Comparison of ENCODE assay signal across 24 mouse cellular contexts in the genomic region with DNA sequence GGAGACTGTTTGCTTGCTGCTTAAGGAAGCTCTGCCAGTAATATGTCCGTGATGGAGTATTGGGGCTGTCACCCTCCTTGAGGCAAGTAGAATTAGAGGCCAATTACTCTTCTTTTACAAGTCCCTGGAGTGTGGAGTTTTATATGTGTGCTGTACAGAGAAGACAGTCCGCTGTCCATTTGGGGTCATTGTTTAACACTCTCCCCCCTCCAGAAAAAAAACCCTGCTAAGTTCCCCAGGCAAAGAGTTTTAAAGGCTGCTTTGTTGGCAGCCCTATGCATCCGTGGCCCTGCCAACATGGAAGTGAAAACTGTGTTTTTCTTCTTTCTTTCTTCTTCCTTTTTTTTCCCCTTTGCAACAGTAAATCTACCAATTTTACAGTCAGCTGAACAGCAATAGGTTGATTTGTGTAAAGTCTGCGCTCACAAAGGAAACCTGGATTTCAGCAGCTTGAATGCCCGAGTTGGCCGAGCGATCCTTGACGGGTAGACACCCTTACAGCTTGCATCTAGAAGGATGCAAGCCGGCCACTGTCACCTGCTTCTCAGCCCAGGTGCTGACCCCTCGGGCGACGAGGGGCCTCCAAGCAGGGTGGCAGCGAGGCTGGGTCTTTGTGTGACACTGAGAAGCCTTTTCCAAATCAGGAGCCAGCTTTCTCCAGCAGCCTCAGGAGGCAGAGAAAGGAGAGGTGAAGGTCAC. TPM values are rescaled to one million over a fixed set of nuclear protein-coding genes. Genes with fewer than 3 reads are reported as not detected.
DNase-seq lines count a peak whose midpoint lies in the region; ATAC-seq lines count a peak whose summit lies in the region.
"Had no signal": no experiment of that assay in that cellular context is flagged by ENCODE, and none has a peak within 500 bp of the region (broad histone marks: within the 10 kb centered on the region; RNA-seq: fewer than 3 reads in every experiment).

No protein-coding gene starts in this region.

- no peak overlapping the region for H3K4me2 ChIP-seq in hindbrain, embryonic 14.5 days (replicated peaks)
- peak overlapping the region; percentile 27 for H3K4me2 ChIP-seq in forebrain, embryonic 12.5 days
- H3K4me2 ChIP-seq: liver, embryonic 12.5 days had no signal

- no peaks in the 10 kb centered on the region for H3K9me3 ChIP-seq in hindbrain, embryonic 10.5 days
- no peaks in the 10 kb centered on the region for H3K9me3 ChIP-seq in hindbrain, embryonic 14.5 days (ENCODE audit: control insufficient read depth, low read length)
- H3K9me3 ChIP-seq in forebrain, embryonic 12.5 days, result no peaks in the 10 kb centered on the region
- H3K9me3 ChIP-seq: limb, embryonic 10.5 days; liver, embryonic 12.5 days had no signal

- peaks cover 14% of the 10 kb centered on the region for H3K4me1 ChIP-seq in hindbrain, embryonic 10.5 days (replicated peaks)
- peaks cover 4% of the 10 kb centered on the region for H3K4me1 ChIP-seq in hindbrain, embryonic 14.5 days (replicated peaks; ENCODE audit: control insufficient read depth, insufficient read depth, low read length)
- peaks cover 13% of the 10 kb centered on the region for H3K4me1 ChIP-seq in forebrain, embryonic 12.5 days
- H3K4me1 ChIP-seq: liver, embryonic 12.5 days had no signal

- H3K27me3 ChIP-seq in hindbrain, embryonic 10.5 days (ENCODE audit: insufficient read depth, poor library complexity, severe bottlenecking), result peaks cover 15% of the 10 kb centered on the region
- no peaks in the 10 kb centered on the region for H3K27me3 ChIP-seq in hindbrain, embryonic 14.5 days (ENCODE audit: control insufficient read depth, insufficient read depth, low read length)
- peaks cover 25% of the 10 kb centered on the region for H3K27me3 ChIP-seq in forebrain, embryonic 12.5 days
- H3K27me3 ChIP-seq: Patski had no signal

- H3K9ac ChIP-seq in hindbrain, embryonic 14.5 days, result no peak overlapping the region; the same call in 1 of the 2 replicates
- no peak overlapping the region for H3K9ac ChIP-seq in forebrain, embryonic 12.5 days
- H3K9ac ChIP-seq: liver, embryonic 12.5 days had no signal

- no peak for ATAC-seq in hindbrain, embryonic 14.5 days (ENCODE audit: low FRiP score)
- peak; percentile 57; the same call in 1 of the 2 replicates for ATAC-seq in forebrain, embryonic 12.5 days (ENCODE audit: low FRiP score)
- ATAC-seq: CD4-positive, CD25-positive, alpha-beta regulatory T cell, adult 4 months; liver, embryonic 12.5 days; Patski had no signal

- WGBS in hindbrain, embryonic 10.5 days, result 49% methylated on average over 13 of the region's 13 CpGs
- WGBS in hindbrain, embryonic 14.5 days, result 17% methylated on average over 13 of the region's 13 CpGs
- 16% methylated on average over 13 of the region's 13 CpGs for WGBS in forebrain, embryonic 12.5 days

- peak overlapping the region; percentile 7; the same call in 1 of the 2 replicates for H3K4me3 ChIP-seq in hindbrain, embryonic 10.5 days
- H3K4me3 ChIP-seq in hindbrain, embryonic 14.5 days (replicated peaks; ENCODE audit: low read length), result no peak overlapping the region
- no peak overlapping the region for H3K4me3 ChIP-seq in forebrain, embryonic 12.5 days (replicated peaks)
- H3K4me3 ChIP-seq: heart, adult 2 months; limb, embryonic 10.5 days; liver, embryonic 12.5 days had no signal

- peak overlapping the region; percentile 46; the same call in 1 of the 2 replicates for H3K27ac ChIP-seq in hindbrain, embryonic 10.5 days
- H3K27ac ChIP-seq in hindbrain, embryonic 14.5 days, result no peak overlapping the region
- H3K27ac ChIP-seq in forebrain, embryonic 12.5 days, result peak overlapping the region; percentile 36; the same call in 1 of the 2 replicates
- H3K27ac ChIP-seq: heart, adult 2 months; limb, embryonic 10.5 days; liver, embryonic 12.5 days had no signal

- no peaks in the 10 kb centered on the region for H3K36me3 ChIP-seq in hindbrain, embryonic 10.5 days
- no peaks in the 10 kb centered on the region for H3K36me3 ChIP-seq in hindbrain, embryonic 14.5 days (replicated peaks; ENCODE audit: control insufficient read depth, insufficient read depth)
- no peaks in the 10 kb centered on the region for H3K36me3 ChIP-seq in forebrain, embryonic 12.5 days (replicated peaks)
- H3K36me3 ChIP-seq: limb, embryonic 10.5 days; liver, embryonic 12.5 days had no signal

- DNase-seq in hindbrain, embryonic 10.5 days (ENCODE audit: low spot score), result no peak
- no peak for DNase-seq in hindbrain, embryonic 14.5 days (ENCODE audit: low spot score)
- DNase-seq in embryo, embryonic 10 days (ENCODE audit: low spot score), result peak; percentile 50
- DNase-seq in neural tube, embryonic 10.5 days (ENCODE audit: extremely low spot score, low spot score), result peak; percentile 19
- DNase-seq in urinary bladder, postnatal 14 days (ENCODE audit: low spot score), result no peak
- no peak for DNase-seq in spleen, postnatal 10 days (ENCODE audit: low spot score in 2 of 2)
- DNase-seq in layer of hippocampus, postnatal 25 days (ENCODE audit: extremely low spot score in 1 of 2, low spot score in 1 of 2), result no peak
- DNase-seq: adrenal gland, adult 8-10 months; cerebellum, postnatal 10 days; gastrocnemius, postnatal 25 days; heart, adult 2 months; heart, postnatal 36 days; kidney, adult 8-10 months; kidney, postnatal 14 days; layer of hippocampus, adult 9-11 months; lung, adult 2 months; lung, postnatal 36 days; right cerebral cortex, postnatal 14 days; spleen, adult 18-20 months had no signal

RNA-seq across cellular contexts. Expression of a gene that starts 5.2 kb away (rescaled TPM):
- 19.0 and 23.9 TPM in 2 replicates for polyA plus RNA-seq in hindbrain, embryonic 10.5 days (2016; fragmentation: Nextera tagmentation; extraction: Ambion mirVana)
- polyA plus RNA-seq in hindbrain, embryonic 14.5 days (2014; fragmentation: Nextera tagmentation; extraction: Ambion mirVana), result 27.4 and 28.5 TPM in 2 replicates
- 18.8 and 22.3 TPM in 2 replicates for polyA plus RNA-seq in forebrain, embryonic 12.5 days (2016; fragmentation: Nextera tagmentation; extraction: Ambion mirVana)
- 10 to 100 TPM; 17.4 to 18.4 TPM for total RNA-seq in layer of hippocampus, postnatal 25 days (2021)

RNA-seq across cellular contexts. Expression of a gene that starts 20.4 kb away (rescaled TPM):
- 115 and 118 TPM in 2 replicates for polyA plus RNA-seq in hindbrain, embryonic 10.5 days (2016; fragmentation: Nextera tagmentation; extraction: Ambion mirVana)
- polyA plus RNA-seq in hindbrain, embryonic 14.5 days (2014; fragmentation: Nextera tagmentation; extraction: Ambion mirVana), result 99.5 and 103 TPM in 2 replicates
- 107 and 114 TPM in 2 replicates for polyA plus RNA-seq in forebrain, embryonic 12.5 days (2016; fragmentation: Nextera tagmentation; extraction: Ambion mirVana)
- total RNA-seq in layer of hippocampus, postnatal 25 days (2021), result 10 to 100 TPM; 25.5 to 28.5 TPM

Comparison
In these comparisons a context has a peak if more than half of its experiments do, and no peak if none do; other contexts are left out.
1. DNase-seq: peak in embryo, embryonic 10 days (single experiment) and neural tube, embryonic 10.5 days (single experiment); none in hindbrain, embryonic 10.5 days (single experiment), hindbrain, embryonic 14.5 days (single experiment), urinary bladder, postnatal 14 days (single experiment), spleen, postnatal 10 days (0 of 2) and layer of hippocampus, postnatal 25 days (0 of 2).